Mouse (Mus musculus) ES-Bruce4 (cell line): ENCODE measurements at regions not wholly inside any gene's neighbourhood (a gene's known extent, or its start where the extent isn't known, plus 50 kb on each side); places are given as distances from the start of the nearest gene placed in this dataset.

Experiments
- H3K27ac ChIP-seq: 2 replicates; pipeline ENCODE4 v1.5.1; 2012; ENCODE audit warnings: low read length, inconsistent platforms; ENCODE audit not compliant: insufficient read depth
- H3K27me3 ChIP-seq: 2 replicates; pipeline ENCODE4 v1.6.1; 2012; ENCODE audit warnings: mild to moderate bottlenecking, low read length, inconsistent platforms; ENCODE audit not compliant: control insufficient read depth, poor library complexity, insufficient read depth, severe bottlenecking
- H3K36me3 ChIP-seq: 2 replicates; pipeline ENCODE4 v1.6.1; 2012; ENCODE audit warnings: inconsistent platforms, mild to moderate bottlenecking, low read length, moderate library complexity; ENCODE audit not compliant: control insufficient read depth, poor library complexity, insufficient read depth, severe bottlenecking
- H3K4me1 ChIP-seq: one replicate; pipeline ENCODE4 v1.8.1; 2011; ENCODE audit warnings: low read length; ENCODE audit not compliant: control insufficient read depth, insufficient read depth
- H3K4me3 ChIP-seq: 2 replicates; pipeline ENCODE4 v1.5.1; 2011; ENCODE audit warnings: low read depth, mild to moderate bottlenecking, low read length
- H3K9ac ChIP-seq: 2 replicates; pipeline ENCODE4 v1.6.1; 2012; ENCODE audit warnings: low read depth, mild to moderate bottlenecking, inconsistent platforms; ENCODE audit not compliant: poor library complexity, severe bottlenecking
- H3K9me3 ChIP-seq: replicated peaks from 2 replicates; pipeline ENCODE4 v1.6.1; 2012; ENCODE audit warnings: mild to moderate bottlenecking, low read length, inconsistent platforms; ENCODE audit not compliant: control insufficient read depth, poor library complexity, insufficient read depth, severe bottlenecking
- CTCF ChIP-seq: IDR thresholded peaks from one replicate; pipeline ENCODE4 v1.8.1; 2011; ENCODE audit warnings: low read depth, low read length
- EP300 ChIP-seq: IDR thresholded peaks from 2 replicates; pipeline ENCODE4 v1.6.1; 2011; ENCODE audit warnings: low read depth, low read length; ENCODE audit not compliant: insufficient read depth
- POLR2A ChIP-seq: IDR thresholded peaks from one replicate; pipeline ENCODE4 v1.8.1; 2011; ENCODE audit warnings: low read length; ENCODE audit not compliant: insufficient read depth

DNA sequence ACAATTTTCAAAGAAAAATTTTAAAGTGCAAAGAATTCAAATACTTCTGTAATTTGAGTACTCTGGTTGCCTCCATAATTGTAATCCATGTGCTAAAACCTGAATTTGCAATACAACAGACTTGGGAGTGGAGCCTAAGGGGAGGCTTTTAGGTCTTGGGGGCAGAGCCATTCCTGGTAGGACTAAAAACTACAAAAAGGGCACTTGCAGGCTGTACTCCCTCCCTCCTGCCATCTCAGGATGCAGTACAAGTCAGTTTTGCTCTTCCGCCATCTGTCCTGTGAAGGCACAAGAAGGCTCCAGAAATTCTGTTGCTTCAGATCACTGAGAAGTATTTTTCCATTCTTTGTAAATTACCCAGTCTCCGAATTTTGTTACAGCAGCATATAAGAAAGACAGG is 467.4 kb upstream of the Nox3 start:
- no peaks in the 10 kb centered on the region for H3K9me3 ChIP-seq
- no peak overlapping the region for H3K27ac ChIP-seq
- H3K36me3 ChIP-seq: no peaks in the 10 kb centered on the region
- no peak overlapping the region for H3K4me3 ChIP-seq
- no peak overlapping the region for H3K9ac ChIP-seq
- H3K27me3 ChIP-seq: no peaks in the 10 kb centered on the region
- H3K4me1 ChIP-seq: peaks cover 3% of the 10 kb centered on the region
- no peak for TF ChIP-seq CTCF
- 0 out of 2 replicates have a peak, but pooled peaks have one; percentile 60 for TF ChIP-seq EP300

DNA sequence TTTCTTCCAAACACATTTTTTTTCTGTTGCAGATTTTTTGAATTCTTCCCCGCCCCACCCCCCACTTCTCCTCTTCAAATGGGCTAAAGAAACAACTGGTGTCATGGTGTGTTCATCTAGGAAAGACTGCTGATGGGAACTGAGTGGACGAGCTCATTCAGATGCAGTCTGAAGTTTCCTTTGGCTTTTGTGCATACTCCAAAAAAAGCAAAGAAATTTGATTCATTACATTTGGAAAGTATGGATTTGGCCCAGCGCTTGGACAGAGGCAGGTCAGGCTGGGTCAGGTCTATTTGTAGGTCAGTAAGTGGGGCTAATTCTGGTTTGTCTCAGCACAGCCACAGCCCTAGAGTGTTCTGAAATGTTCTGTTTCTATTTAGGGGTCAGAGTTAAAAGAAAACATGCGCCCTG is 477.9 kb upstream of the Nox3 start:
- TF ChIP-seq CTCF (no peak), EP300 (no peak), POLR2A (no peak)
- Histone ChIP-seq H3K9ac (no peak overlapping the region), H3K9me3 (no peaks in the 10 kb centered on the region), H3K4me3 (no peak overlapping the region), H3K36me3 (no peaks in the 10 kb centered on the region), H3K4me1 (peaks cover 3% of the 10 kb centered on the region), H3K27me3 (no peaks in the 10 kb centered on the region), H3K27ac (no peak overlapping the region)

DNA sequence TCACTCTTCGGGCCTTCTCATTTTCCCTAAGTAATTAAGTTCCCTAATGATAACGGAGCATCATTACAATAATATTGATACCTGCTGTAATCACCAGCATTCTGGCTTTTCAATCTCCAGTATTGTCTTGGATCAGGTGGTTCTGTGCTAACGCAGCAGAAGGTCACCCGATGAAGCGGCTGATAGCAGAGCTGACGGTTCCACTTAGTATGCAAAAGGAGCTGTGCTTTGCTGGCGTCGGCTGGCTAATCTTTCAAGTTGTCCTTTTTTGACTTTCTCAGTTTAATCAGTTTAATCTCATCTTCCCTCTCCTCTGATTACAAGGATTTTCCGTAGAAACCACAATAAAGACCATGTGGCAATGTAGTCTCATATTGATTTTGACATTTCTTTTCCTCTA is 478.9 kb upstream of the Nox3 start:
- H3K9me3 ChIP-seq: no peaks in the 10 kb centered on the region
- no peaks in the 10 kb centered on the region for H3K27me3 ChIP-seq
- H3K4me1 ChIP-seq: peaks cover 3% of the 10 kb centered on the region
- TF ChIP-seq EP300: 0 out of 2 replicates have a peak, but pooled peaks have one; percentile 20
- TF ChIP-seq POLR2A: no peak
- no peak overlapping the region for H3K27ac ChIP-seq
- no peak overlapping the region for H3K4me3 ChIP-seq
- no peaks in the 10 kb centered on the region for H3K36me3 ChIP-seq
- no peak overlapping the region for H3K9ac ChIP-seq

DNA sequence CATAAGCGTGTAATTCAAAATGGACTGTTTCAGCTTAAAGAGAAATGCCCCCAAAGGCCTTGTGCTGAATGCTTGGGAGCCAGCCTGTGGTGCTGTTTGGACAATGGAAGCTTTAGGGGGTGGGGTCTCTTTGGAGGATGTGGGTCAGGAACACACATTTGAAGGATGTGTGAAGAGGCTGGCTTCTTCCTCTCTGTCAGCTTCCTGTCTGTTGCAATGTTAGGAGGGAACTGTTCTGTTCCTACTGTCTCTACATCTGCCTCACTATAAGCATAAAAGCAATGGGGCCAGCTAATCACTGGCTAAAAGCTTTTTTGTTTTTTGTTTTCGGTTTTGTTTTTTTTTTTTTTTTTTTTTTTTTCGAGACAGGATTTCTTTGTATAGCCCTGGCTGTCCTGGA is 480.5 kb upstream of the Nox3 start:
- no peaks in the 10 kb centered on the region for H3K27me3 ChIP-seq
- no peaks in the 10 kb centered on the region for H3K36me3 ChIP-seq
- H3K9me3 ChIP-seq: no peaks in the 10 kb centered on the region
- H3K9ac ChIP-seq: no peak overlapping the region
- no peak for TF ChIP-seq CTCF
- no peak for TF ChIP-seq POLR2A
- TF ChIP-seq EP300: no peak
- peaks cover 3% of the 10 kb centered on the region for H3K4me1 ChIP-seq
- H3K27ac ChIP-seq: no peak overlapping the region
- no peak overlapping the region for H3K4me3 ChIP-seq

DNA sequence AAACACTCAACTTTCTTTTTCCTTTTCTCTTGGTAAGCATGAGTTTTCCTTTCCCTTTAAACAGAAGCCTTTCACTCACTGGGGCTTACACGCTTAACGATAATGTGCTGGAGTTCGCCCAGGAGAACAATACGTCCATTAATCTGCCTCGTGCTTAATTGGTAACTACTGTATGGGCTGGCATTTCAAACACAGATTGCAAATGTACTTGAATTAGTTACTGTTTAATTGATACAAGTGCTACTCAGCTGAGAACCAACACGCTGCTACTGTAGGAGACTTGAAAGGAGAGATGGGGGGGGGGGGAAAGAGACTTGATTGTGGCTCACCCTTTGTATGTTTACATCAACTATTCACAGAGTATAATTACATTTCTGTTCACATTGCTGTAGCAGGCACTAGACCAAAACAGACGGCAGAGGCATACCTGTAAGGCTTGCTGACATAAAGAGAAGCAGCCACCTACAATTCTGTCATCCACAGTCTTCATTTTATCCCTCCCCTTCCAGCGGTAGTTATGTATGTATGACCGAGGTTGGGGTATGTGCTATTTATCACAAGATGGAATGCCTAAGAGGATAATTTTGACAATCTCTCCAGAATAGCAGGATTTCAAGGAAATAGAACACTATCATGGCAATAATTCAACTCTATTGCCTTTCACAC is 481.6 kb upstream of the Nox3 start:
- Histone ChIP-seq H3K9me3 (no peaks in the 10 kb centered on the region), H3K9ac (no peak overlapping the region), H3K27me3 (no peaks in the 10 kb centered on the region), H3K27ac (no peak overlapping the region), H3K4me1 (peaks cover 3% of the 10 kb centered on the region), H3K36me3 (no peaks in the 10 kb centered on the region), H3K4me3 (no peak overlapping the region)
- TF ChIP-seq POLR2A (no peak), EP300 (no peak), CTCF (no peak)

DNA sequence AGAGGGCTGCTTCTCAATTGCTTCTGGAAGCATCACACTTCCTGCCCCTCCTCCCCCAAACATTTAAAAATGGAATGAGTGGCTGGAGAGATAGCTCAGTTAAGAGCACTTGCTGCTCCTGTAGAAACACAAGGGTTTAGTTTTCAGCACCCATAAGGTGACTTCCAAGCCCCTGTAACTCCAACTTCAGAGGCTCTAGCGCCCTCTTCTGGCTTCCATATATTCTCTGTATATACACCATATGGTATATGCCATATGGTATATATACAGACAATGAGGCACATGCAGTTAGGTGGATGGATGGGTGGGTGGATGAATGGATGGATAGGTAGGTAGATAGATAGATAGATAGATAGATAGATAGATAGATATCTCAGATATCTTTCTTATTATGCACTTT is 483.2 kb upstream of the Nox3 start:
- Histone ChIP-seq H3K27ac (no peak overlapping the region), H3K9me3 (no peaks in the 10 kb centered on the region), H3K4me3 (no peak overlapping the region), H3K9ac (no peak overlapping the region), H3K4me1 (peaks cover 3% of the 10 kb centered on the region), H3K27me3 (no peaks in the 10 kb centered on the region), H3K36me3 (no peaks in the 10 kb centered on the region)
- TF ChIP-seq EP300: no peak
